Mouse (Mus musculus): ENCODE measurements around the gene Rgsl1.

DNA sequence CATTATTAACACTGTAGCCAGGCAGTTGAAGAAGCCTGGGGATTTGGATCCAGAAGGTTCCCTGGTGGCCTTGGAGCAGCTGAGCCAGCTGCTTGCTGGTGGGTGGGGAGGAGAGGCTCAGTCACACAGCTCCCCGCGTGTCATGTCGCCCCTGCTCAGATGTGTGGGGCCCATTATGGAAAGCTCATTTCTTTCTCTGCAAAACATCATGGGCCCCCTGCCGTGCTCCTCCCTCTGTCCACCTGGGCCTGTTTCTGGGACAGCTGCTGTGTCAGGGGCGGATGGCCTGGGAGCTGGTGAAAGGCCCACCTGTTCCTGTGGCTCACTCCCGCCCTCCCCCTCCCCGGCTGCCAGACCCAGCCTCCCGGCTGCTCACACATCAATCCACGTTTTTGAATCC is 110.8 kb downstream of the Rgsl1 start:
- TF ChIP-seq POLR2A (IDR thresholded peaks at IDR 0.05; ENCODE audit: extremely low read depth, insufficient read depth, low read length) (no peak), CTCF (IDR thresholded peaks at IDR 0.05; ENCODE audit: extremely low read depth, insufficient read depth, low read length) (no peak)

All from cortical plate, adult 2 months (tissue).